Mouse (Mus musculus) liver, embryonic 16.5 days (tissue): ENCODE results near the gene Srgap3. TPM values are rescaled to one million over a fixed set of nuclear protein-coding genes. Genes with fewer than 3 reads are reported as not detected.

Source experiments
- ATAC-seq: fragments of 200-750 bp; cut with Nextera tagmentation; 2 replicates; pipeline ENCODE4 v1.8.0; 2017; ENCODE audit warnings: low read depth, mild to moderate bottlenecking, moderate number of reproducible peaks, moderate library complexity
- H3K27ac ChIP-seq: fragments of 300-500 bp; sonication (generic); 2 replicates; pipeline ENCODE4 v1.5.1; 2014; ENCODE audit warnings: mild to moderate bottlenecking, low read length
- H3K27me3 ChIP-seq: fragments of 300-500 bp; sonication (generic); 2 replicates; pipeline ENCODE4 v1.6.1; 2014; ENCODE audit warnings: low read depth, low read length, mixed read lengths; ENCODE audit not compliant: control insufficient read depth, insufficient read depth
- H3K36me3 ChIP-seq: fragments of 300-500 bp; sonication (generic); 2 replicates; pipeline ENCODE4 v1.6.1; 2014; ENCODE audit warnings: mild to moderate bottlenecking; ENCODE audit not compliant: control insufficient read depth, insufficient read depth
- H3K4me1 ChIP-seq: fragments of 300-500 bp; sonication (generic); 2 replicates; pipeline ENCODE4 v1.6.1; 2014; ENCODE audit warnings: low read depth, low read length, mixed read lengths; ENCODE audit not compliant: control insufficient read depth
- H3K4me2 ChIP-seq: fragments of 300-500 bp; sonication (generic); 2 replicates; pipeline ENCODE4 v1.6.1; 2014; ENCODE audit warnings: low read depth, low read length, mixed read lengths
- H3K4me3 ChIP-seq: fragments of 300-500 bp; sonication (generic); 2 replicates; pipeline ENCODE4 v1.5.1; 2014; ENCODE audit warnings: low read depth, mild to moderate bottlenecking, low read length
- H3K9ac ChIP-seq: fragments of 300-500 bp; sonication (generic); 2 replicates; pipeline ENCODE4 v1.6.1; 2014; ENCODE audit warnings: low read depth, low read length
- H3K9me3 ChIP-seq: fragments of 300-500 bp; sonication (generic); replicated peaks from 2 replicates; pipeline ENCODE4 v1.6.1; 2016; ENCODE audit warnings: low read length; ENCODE audit not compliant: control insufficient read depth
- WGBS: fragments of 180-500 bp; shearing (Covaris S2); extraction: QIAGEN DNeasy Blood & Tissue Kit; methylation state at CpG from one replicate; pipeline ENCODE4 v1.1.7; 2014; ENCODE audit not compliant: insufficient replicate concordance; 5-methylcytosine and 5-hydroxymethylcytosine counted together
- polyA plus RNA-seq: library from polyadenylated mRNA; unstranded; fragments of >200 nt; fragmentation: Nextera tagmentation; extraction: Ambion mirVana; gene quantifications from 2 replicates; pipeline ENCODE4 v1.2.1, GENCODE M21; 2015

Srgap3 gene
- polyA plus RNA-seq, 1 experiment from 2014 or later, result 0.22 TPM

- Histone ChIP-seq H3K9ac (no peak overlapping the region), H3K4me3 (no peak overlapping the region), H3K27me3 (no peaks in the 10 kb centered on the region), H3K27ac (no peak overlapping the region), H3K4me2 (no peak overlapping the region), H3K36me3 (no peaks in the 10 kb centered on the region), H3K9me3 (no peaks in the 10 kb centered on the region), H3K4me1 (no peaks in the 10 kb centered on the region)
- ATAC-seq, result no peak
- 76% methylated on average over 9 of the region's 9 CpGs for WGBS
Measured at GRCm38 (mm10) chr6:112846863-112847262, 100.2 kb downstream of the Srgap3 start.

GRCm38 (mm10) chr6:112842426-112842825 lies 104.6 kb downstream of the Srgap3 start:
- WGBS, result 69% methylated on average over 5 of the region's 5 CpGs
- Histone ChIP-seq H3K4me3 (no peak overlapping the region), H3K9ac (no peak overlapping the region), H3K36me3 (no peaks in the 10 kb centered on the region), H3K9me3 (no peaks in the 10 kb centered on the region), H3K27me3 (no peaks in the 10 kb centered on the region), H3K4me1 (no peaks in the 10 kb centered on the region), H3K4me2 (no peak overlapping the region), H3K27ac (no peak overlapping the region)
- no peak for ATAC-seq

GRCm38 (mm10) chr6:112840400-112840799 lies 106.7 kb downstream of the Srgap3 start:
- WGBS, result 65% methylated on average over 5 of the region's 5 CpGs
- ATAC-seq, result no peak

GRCm38 (mm10) chr6:112839391-112839790 lies 107.7 kb downstream of the Srgap3 start:
- no peaks in the 10 kb centered on the region for H3K4me1 ChIP-seq
- H3K4me2 ChIP-seq, result no peak overlapping the region
- WGBS, result 52% methylated on average over 3 of the region's 3 CpGs
- H3K9me3 ChIP-seq, result no peaks in the 10 kb centered on the region
- ATAC-seq, result no peak
- no peaks in the 10 kb centered on the region for H3K27me3 ChIP-seq
- no peaks in the 10 kb centered on the region for H3K36me3 ChIP-seq
- no peak overlapping the region for H3K27ac ChIP-seq
- H3K4me3 ChIP-seq, result no peak overlapping the region
- no peak overlapping the region for H3K9ac ChIP-seq

More at GRCm38 (mm10) chr6:112840400-112840799, 106.7 kb downstream of the Srgap3 start:
- no peaks in the 10 kb centered on the region for H3K27me3 ChIP-seq
- H3K9me3 ChIP-seq, result no peaks in the 10 kb centered on the region
- no peak overlapping the region for H3K4me3 ChIP-seq
- no peak overlapping the region for H3K9ac ChIP-seq
- no peaks in the 10 kb centered on the region for H3K36me3 ChIP-seq
- H3K4me2 ChIP-seq, result no peak overlapping the region
- H3K4me1 ChIP-seq, result no peaks in the 10 kb centered on the region
- H3K27ac ChIP-seq, result no peak overlapping the region

- Histone ChIP-seq H3K9ac (no peak overlapping the region), H3K4me2 (no peak overlapping the region), H3K4me3 (no peak overlapping the region), H3K4me1 (no peaks in the 10 kb centered on the region), H3K36me3 (no peaks in the 10 kb centered on the region), H3K27me3 (no peaks in the 10 kb centered on the region), H3K27ac (no peak overlapping the region), H3K9me3 (no peaks in the 10 kb centered on the region)
- no peak for ATAC-seq
- 49% methylated on average over 2 of the region's 2 CpGs for WGBS
Measured at GRCm38 (mm10) chr6:112838879-112839278, 108.2 kb downstream of the Srgap3 start.

GRCm38 (mm10) chr6:112836712-112837111 lies 110.4 kb downstream of the Srgap3 start:
- H3K36me3 ChIP-seq, result no peaks in the 10 kb centered on the region
- H3K4me2 ChIP-seq, result no peak overlapping the region
- no peaks in the 10 kb centered on the region for H3K4me1 ChIP-seq
- H3K4me3 ChIP-seq, result no peak overlapping the region
- no peak overlapping the region for H3K27ac ChIP-seq
- WGBS, result 21% methylated on average over 4 of the region's 4 CpGs
- no peaks in the 10 kb centered on the region for H3K9me3 ChIP-seq
- no peak for ATAC-seq
- no peak overlapping the region for H3K9ac ChIP-seq
- H3K27me3 ChIP-seq, result no peaks in the 10 kb centered on the region

GRCm38 (mm10) chr6:112835413-112835812 lies 111.7 kb downstream of the Srgap3 start:
- Histone ChIP-seq H3K36me3 (no peaks in the 10 kb centered on the region), H3K4me2 (no peak overlapping the region), H3K27ac (no peak overlapping the region), H3K9ac (no peak overlapping the region), H3K4me3 (no peak overlapping the region), H3K9me3 (no peaks in the 10 kb centered on the region), H3K27me3 (no peaks in the 10 kb centered on the region), H3K4me1 (no peaks in the 10 kb centered on the region)
- WGBS, result 21% methylated on average over 4 of the region's 4 CpGs
- ATAC-seq, result no peak

- no peak overlapping the region for H3K27ac ChIP-seq
- no peaks in the 10 kb centered on the region for H3K36me3 ChIP-seq
- no peaks in the 10 kb centered on the region for H3K4me1 ChIP-seq
- 68% methylated on average over 5 of the region's 5 CpGs for WGBS
- H3K4me3 ChIP-seq, result no peak overlapping the region
- no peak for ATAC-seq
- no peaks in the 10 kb centered on the region for H3K9me3 ChIP-seq
- H3K9ac ChIP-seq, result no peak overlapping the region
- H3K27me3 ChIP-seq, result no peaks in the 10 kb centered on the region
- H3K4me2 ChIP-seq, result no peak overlapping the region
Measured at GRCm38 (mm10) chr6:112834430-112834829, 112.6 kb downstream of the Srgap3 start.

- no peaks in the 10 kb centered on the region for H3K9me3 ChIP-seq
- no peak overlapping the region for H3K9ac ChIP-seq
- no peaks in the 10 kb centered on the region for H3K4me1 ChIP-seq
- H3K4me2 ChIP-seq, result no peak overlapping the region
- H3K4me3 ChIP-seq, result no peak overlapping the region
- no peaks in the 10 kb centered on the region for H3K27me3 ChIP-seq
- H3K27ac ChIP-seq, result no peak overlapping the region
- H3K36me3 ChIP-seq, result no peaks in the 10 kb centered on the region
- WGBS, result 23% methylated on average over 6 of the region's 6 CpGs
- no peak for ATAC-seq
Measured at GRCm38 (mm10) chr6:112833763-112834162, 113.3 kb downstream of the Srgap3 start.
